Mouse (Mus musculus) activated CD4-positive, CD25-positive, alpha-beta regulatory T cell, adult 4 months (primary cell): Measurements from ENCODE around the gene Fes. TPM values are rescaled to one million over a fixed set of nuclear protein-coding genes. Genes with fewer than 3 reads are reported as not detected.
A peak's percentile ranks its signal among the peaks of the same experiment; 100 is the strongest.

Experiments used
- ATAC-seq: one replicate; pipeline ENCODE4 v1.8.0; 2017
- polyA plus RNA-seq, 2 experiments: library from polyadenylated mRNA; unstranded; fragments of 100-300 nt; shearing (Covaris generic); gene quantifications; one replicate each; pipeline ENCODE4 v1.2.1; 2017

Gene Fes
- polyA plus RNA-seq, 2 experiments from 2014 or later = 2.0 to 4.5 TPM

- no peak for ATAC-seq
These were observed 13.5 kb downstream of the Fes start for GRCm38 (mm10) chr7:80374280-80374679.

GRCm38 (mm10) chr7:80373850-80374249, 13.9 kb downstream of the Fes start:
- ATAC-seq = no peak

GRCm38 (mm10) chr7:80373352-80373751, 14.4 kb downstream of the Fes start:
- no peak for ATAC-seq

- ATAC-seq = no peak
These were observed 15.1 kb downstream of the Fes start for GRCm38 (mm10) chr7:80372667-80373066.

GRCm38 (mm10) chr7:80372166-80372565, 15.6 kb downstream of the Fes start:
- no peak for ATAC-seq

GRCm38 (mm10) chr7:80371041-80371751, 16.6 kb downstream of the Fes start, which contains the start of gene Man2a2:
Man2a2 (minus strand) TSS chr7:80371375.
- peak; percentile 34 for ATAC-seq

- peak; percentile 78 for ATAC-seq
These were observed 17.1 kb downstream of the Fes start for GRCm38 (mm10) chr7:80370649-80371040.

GRCm38 (mm10) chr7:80369967-80370431, 17.7 kb downstream of the Fes start:
- ATAC-seq = peak; percentile 19

- ATAC-seq = peak; percentile 5
These were observed 18.3 kb downstream of the Fes start for GRCm38 (mm10) chr7:80369461-80369860.

- ATAC-seq = peak; percentile 41
These were observed 18.9 kb downstream of the Fes start for GRCm38 (mm10) chr7:80368635-80369421.

- ATAC-seq = no peak
These were observed 19.7 kb downstream of the Fes start for GRCm38 (mm10) chr7:80368009-80368408.

- ATAC-seq = no peak
These were observed 20.5 kb downstream of the Fes start for GRCm38 (mm10) chr7:80367232-80367631.

- no peak for ATAC-seq
These were observed 22.0 kb downstream of the Fes start for GRCm38 (mm10) chr7:80365759-80366158.

- no peak for ATAC-seq
These were observed 27.3 kb downstream of the Fes start for GRCm38 (mm10) chr7:80360435-80360834.

- no peak for ATAC-seq
These were observed 29.7 kb downstream of the Fes start for GRCm38 (mm10) chr7:80358039-80358438.

- ATAC-seq = no peak
These were observed 30.6 kb downstream of the Fes start for GRCm38 (mm10) chr7:80357156-80357555.

GRCm38 (mm10) chr7:80356351-80356750, 31.4 kb downstream of the Fes start:
- ATAC-seq = no peak

GRCm38 (mm10) chr7:80352920-80353319, 34.8 kb downstream of the Fes start:
- no peak for ATAC-seq

- ATAC-seq = no peak
These were observed 36.9 kb downstream of the Fes start for GRCm38 (mm10) chr7:80350808-80351207.

- ATAC-seq = no peak
These were observed 39.8 kb downstream of the Fes start for GRCm38 (mm10) chr7:80347670-80348586.

GRCm38 (mm10) chr7:80346830-80347229, 40.9 kb downstream of the Fes start:
- ATAC-seq = no peak

- ATAC-seq = no peak
These were observed 41.6 kb downstream of the Fes start for GRCm38 (mm10) chr7:80346173-80346572.
